Mouse (Mus musculus) spleen, adult 2 months (tissue): ENCODE measurements around the gene Frs2.
"Not testable (repeated sequence)": the region's sequence is repeated elsewhere in the genome, so short reads cannot be mapped to it uniquely, and the experiment has no call there.

ENCODE experiments used
- CTCF ChIP-seq: fragments of 200-500 bp; IDR thresholded peaks from 2 replicates; pipeline ENCODE4 v1.5.1; 2011; ENCODE audit warnings: mild to moderate bottlenecking, inconsistent platforms; ENCODE audit not compliant: insufficient read depth, insufficient read length, insufficient replicate concordance; ENCODE audit errors: extremely low read depth
- POLR2A ChIP-seq: fragments of 200-500 bp; IDR thresholded peaks from 2 replicates; pipeline ENCODE4 v1.6.1; 2011; ENCODE audit warnings: low read depth, low read length, inconsistent platforms

- not testable (repeated sequence) for TF ChIP-seq CTCF, POLR2A
Measured at GRCm38 (mm10) chr10:117043497-117044166, 104.7 kb downstream of the Frs2 start.
